Mouse (Mus musculus) monocyte, adult 2 months (primary cell): ENCODE measurements around the gene Olfr1065.
"Not testable (repeated sequence)": the region's sequence is repeated elsewhere in the genome, so short reads cannot be mapped to it uniquely, and the experiment has no call there.

Source experiments
- DNase-seq, 2 experiments: peaks; one replicate each; pipeline ENCODE4 v3.0.0; 2022; ENCODE audit warnings: low spot score in 2 of 2, low read depth in 1 of 2

The Olfr1065 gene

DNA sequence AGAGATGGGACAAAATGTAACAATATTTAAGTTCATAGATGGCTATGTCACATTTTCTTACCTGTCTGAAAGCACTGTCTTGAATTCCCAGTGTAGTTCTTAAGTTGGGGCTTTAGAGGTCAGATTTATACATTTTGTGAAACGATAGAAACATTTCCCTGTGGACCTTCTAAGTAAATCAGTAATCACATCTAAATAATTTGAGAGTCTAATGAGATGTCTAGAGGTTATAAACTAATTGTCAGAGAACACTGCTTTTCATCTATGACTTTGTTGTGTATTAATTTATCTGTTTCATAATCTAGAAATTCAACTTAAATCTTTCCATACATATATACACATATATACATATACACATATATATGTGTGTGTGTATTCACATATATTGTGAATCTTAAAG is at the start of gene Olfr1065:
Gene Olfr1065 (minus strand): TSS at position 101 of the 400 bp plus-strand sequence.
- DNase-seq: not testable (repeated sequence)

DNA sequence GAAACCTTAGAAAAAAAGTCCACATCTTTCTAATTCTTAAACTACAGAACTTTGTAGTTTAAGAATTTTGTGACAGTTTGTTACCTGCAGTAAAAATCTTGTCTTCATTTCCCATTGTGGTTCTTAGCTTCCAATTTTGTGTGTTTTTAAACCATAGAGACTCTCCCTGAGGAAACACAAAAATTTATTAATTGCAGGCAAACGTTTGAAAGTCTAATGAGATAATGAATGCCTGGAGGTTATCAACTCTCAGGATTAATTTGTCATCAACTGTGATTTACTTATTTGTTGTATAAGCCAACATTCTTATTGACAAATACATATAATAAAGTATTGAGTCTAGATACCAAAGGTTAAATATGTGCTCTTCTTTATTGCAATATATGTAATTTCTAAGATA is 36.9 kb upstream of the Olfr1065 start, which contains the start of gene Olfr228:
Gene Olfr228 (minus strand): TSS at position 101 of the 400 bp plus-strand sequence.
- DNase-seq: no peak

DNA sequence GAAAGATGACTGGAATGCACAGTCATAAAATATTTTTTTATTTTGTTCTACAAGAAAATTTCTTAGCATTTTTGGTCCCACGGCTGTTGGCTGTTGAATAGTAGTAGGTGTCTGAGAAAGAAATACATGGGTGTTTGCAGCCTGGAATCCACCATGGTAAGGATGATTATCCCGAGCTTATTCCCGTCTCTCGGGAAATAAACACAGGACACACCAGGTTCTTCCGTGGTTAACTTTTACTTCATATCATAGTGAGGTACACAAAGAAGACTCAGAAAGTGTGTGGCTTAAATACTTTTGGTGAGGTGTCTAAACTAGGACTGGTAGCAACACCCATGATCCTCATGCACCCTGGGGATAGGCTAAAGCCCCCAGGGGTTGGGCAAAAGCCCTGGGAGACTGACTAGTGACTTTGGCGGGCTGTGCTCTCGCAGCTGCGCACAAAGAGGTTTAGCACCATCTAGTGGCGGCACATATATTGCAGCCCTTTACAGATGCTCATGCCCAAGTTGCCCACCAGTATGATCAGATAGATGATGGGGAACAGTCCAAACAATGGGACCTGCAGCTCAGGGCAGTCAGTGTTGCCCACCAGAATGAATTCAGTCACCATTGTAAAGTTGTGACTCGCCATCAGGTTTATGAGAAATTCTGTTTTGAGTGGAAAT is 14.2 kb upstream of the Olfr1065 start:
- DNase-seq: no peak

DNA sequence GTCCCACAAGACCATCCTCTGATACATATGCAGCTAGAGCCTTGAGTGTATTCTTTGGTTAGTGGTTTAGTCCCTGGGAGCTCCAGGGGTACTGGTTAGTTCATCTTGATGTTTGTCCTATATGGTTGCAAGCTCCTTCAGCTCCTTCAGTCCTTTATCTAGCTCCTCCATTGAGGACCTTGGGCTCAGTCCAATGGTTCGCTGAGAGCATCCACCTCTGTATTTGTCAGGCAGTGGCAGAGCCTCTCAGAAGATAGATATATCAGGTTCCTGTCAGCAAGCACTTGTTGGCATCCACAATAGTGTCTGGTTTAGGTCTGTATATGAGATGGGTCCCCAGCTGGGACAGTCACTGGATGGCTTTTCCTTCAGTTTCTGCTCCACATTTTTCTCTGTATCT is 10.0 kb upstream of the Olfr1065 start:
- no peak for DNase-seq

DNA sequence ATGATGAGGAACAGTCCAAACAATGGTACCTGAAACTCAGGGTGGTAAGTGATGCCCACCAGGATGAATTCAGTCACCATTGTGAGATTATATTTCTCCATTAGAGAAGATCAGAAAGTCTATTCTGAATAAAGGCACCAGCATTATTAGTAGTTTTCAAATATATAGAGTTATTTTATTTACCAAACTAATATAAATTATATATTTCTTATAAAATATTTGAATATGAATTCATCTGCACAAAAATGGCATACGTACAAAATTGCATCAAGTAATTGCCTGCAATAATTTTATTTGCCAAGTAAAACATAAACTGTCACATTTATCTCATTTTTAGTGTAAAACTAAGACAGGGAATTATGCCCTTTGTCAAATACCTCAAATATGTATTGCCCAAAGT is 5.8 kb upstream of the Olfr1065 start, which contains the start of gene Olfr1066:
Gene Olfr1066 (minus strand): TSS at position 101 of the 400 bp plus-strand sequence.
- no peak for DNase-seq

DNA sequence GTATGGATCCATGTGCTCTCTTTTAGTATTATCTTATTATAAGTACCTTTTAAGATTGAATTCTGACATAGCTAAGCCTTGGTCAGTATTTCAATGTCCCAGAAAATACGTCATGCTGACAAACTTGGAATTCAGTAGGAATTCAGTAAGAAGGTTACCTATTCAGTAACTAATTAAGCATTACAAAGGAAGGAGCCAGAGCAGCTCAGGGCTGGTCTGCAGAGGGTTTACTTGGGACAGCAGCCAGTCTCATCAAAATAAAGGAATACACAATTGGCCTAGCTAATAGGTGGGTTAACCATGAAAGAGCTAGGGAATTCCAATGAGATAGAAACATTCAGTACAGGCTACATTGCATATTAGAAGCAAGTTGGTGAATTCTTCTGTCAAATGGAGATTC is 8.3 kb downstream of the Olfr1065 start:
- DNase-seq: not testable (repeated sequence)

DNA sequence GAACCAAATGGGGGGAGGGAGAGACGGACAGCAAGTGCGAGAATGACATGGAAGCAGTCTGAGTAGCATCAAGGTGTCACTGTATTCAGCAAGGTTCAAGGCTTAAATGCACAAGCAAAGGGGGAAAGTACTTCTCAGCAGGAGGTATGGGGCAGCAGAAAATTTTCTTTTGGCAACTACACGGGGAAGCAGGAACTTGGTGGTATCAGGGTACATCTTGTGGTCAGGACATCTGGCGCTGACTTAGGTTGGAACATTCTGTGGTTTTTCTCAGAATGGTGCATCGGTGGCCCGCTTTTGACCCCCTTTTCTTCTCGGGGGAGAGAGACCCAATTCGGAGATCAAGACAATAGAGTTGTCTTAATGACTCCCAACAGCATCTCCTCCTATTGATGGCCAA is 21.9 kb downstream of the Olfr1065 start:
- DNase-seq: not testable (repeated sequence)

DNA sequence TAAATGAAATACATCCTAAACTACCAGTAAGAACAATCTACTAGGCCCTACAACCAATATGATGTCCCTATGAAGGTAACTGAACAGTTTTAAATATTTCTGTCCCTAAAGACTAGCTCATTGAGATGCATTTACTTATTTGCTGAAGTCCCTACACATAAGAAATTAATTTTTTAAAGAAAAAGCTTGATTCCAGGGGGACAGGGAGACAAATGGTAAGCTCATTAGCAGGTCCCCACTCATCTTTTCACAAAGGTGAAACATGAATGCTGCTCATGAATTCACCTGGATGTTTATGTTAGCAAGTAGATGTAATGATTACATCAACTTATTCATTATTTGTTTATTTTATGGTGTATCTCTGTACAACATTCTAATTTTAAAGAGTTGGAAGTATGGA is 23.7 kb downstream of the Olfr1065 start, which contains the start of gene Olfr1062:
Gene Olfr1062 (minus strand): TSS at position 101 of the 400 bp plus-strand sequence.
- DNase-seq: not testable (repeated sequence)

DNA sequence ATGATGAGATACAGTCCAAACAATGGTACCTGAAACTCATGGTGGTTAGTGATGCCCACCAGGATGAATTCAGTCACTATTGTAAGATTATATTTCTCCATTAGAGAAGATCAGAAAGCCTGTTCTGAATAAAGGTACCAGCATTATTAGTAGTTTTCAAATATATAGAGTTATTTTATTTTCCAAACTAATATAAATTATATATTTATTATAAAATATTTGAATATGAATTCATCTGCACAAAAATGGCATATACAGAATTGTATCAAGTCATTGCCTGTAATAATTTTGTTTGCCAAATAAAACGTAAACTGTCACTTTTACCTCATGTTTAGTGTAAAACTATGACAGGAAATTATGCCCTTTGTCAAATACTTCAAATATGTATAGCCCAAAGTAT is 36.4 kb downstream of the Olfr1065 start, which contains the start of gene Olfr1061:
Gene Olfr1061 (minus strand): TSS at position 101 of the 400 bp plus-strand sequence.
- DNase-seq: no peak

DNA sequence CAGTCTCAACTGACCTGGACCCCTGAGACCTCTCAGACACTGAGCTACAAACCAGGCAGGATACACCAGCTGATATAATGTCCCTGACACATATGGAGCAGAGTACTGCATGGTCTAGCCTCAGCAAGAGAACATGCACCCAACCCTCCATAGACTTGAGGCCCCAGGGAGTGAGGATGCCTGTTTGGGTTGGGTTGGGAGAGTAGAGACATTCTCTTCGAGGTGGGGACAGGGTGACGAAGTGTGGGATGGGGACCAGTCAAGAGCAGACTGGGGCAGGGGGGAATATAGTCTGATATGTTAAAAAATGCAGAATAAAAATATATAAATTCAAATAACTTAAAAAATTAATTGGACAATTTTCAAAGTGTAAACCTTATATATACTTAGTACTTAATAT is 55.3 kb downstream of the Olfr1065 start:
- no peak for DNase-seq
